Mouse (Mus musculus) adrenal gland, postnatal 4 days (tissue): Measurements from ENCODE around the gene Kremen2. TPM values are rescaled to one million over a fixed set of nuclear protein-coding genes. Genes with fewer than 3 reads are reported as not detected.
A peak's percentile ranks its signal among the peaks of the same experiment; 100 is the strongest.
"Not testable (repeated sequence)": the region's sequence is repeated elsewhere in the genome, so short reads cannot be mapped to it uniquely, and the experiment has no call there.

Source experiments
- DNase-seq, 2 experiments: peaks; one replicate each; pipeline ENCODE4 v3.0.0; 2021 to 2022; ENCODE audit warnings: low spot score in 2 of 2, mixed read lengths in 2 of 2
- long read RNA-seq, 2 experiments: library from polyadenylated mRNA; stranded (forward); transcript quantifications; one replicate each; pipeline ENCODE4 v2.0.0; 2021
- total RNA-seq, 2 experiments: library from RNA; stranded (reverse); gene quantifications; 2 replicates each; pipeline ENCODE4 v1.2.3; 2021

Kremen2 gene
- total RNA-seq, result under 1 TPM in 1 of 2 experiments, not detected in 1; 0.14 TPM
- long read RNA-seq, experiment 1, result 0 reads
- long read RNA-seq, experiment 2, result 0 reads

DNA sequence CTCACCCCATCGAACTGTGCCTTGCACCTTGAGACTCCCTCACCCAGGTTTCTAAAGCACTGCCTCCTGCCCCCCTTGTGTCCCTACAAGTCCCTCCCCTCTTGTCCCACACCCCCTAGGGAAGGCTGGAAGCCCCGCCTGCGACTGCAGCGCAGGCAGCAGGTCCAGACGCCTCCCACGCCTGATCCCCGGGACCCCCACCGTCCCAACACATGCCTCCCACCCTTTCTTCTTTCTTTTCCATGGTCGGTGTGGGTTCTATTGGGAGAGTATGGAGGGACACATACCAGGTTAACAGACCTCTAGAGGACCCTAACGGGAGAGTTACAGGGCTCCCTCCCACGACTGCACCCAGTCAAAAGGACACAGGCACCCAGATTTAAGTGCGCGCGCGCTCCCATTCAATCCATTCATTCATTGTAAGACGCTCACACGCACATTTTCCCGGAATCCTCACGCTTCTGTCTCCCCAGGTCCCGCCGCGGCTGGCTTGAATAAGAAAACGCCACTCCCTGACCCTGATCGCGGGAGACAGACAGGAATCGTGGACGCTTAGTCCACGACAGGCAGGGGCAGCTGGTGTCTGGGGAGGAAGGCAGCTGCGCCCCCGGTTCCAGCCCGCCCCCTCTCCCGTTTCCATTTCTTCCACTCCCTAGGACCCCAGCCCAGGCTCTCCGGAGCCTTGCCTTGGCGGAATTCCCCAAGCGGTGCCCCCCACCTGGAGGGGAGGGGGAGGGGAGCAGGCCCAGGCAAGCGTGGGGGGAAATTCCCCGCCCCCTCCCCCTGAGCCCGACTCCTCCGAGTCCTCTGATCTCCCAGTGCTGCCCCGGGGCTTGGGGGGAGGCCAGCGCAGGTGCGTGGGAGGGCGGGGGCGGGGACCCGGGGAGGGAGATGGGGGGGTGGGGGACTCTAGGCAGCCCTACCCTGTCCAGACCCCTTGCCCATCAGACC, at the start of gene Kremen2:
Gene Kremen2, minus strand, starts transcription at position 533 of the 951 bp plus-strand sequence.
- DNase-seq, result no peak

- DNase-seq, result no peak
These were observed 49.7 kb upstream of the Kremen2 start for GRCm38 (mm10) chr17:23795323-23795722.

GRCm38 (mm10) chr17:23791079-23791357, 45.4 kb upstream of the Kremen2 start:
- no peak for DNase-seq

- DNase-seq, result peak; percentile 37 to 52
These were observed 44.8 kb upstream of the Kremen2 start, which contains the start of gene Srrm2 for GRCm38 (mm10) chr17:23790269-23791078. Srrm2 (plus strand) TSS chr17:23790532.

DNA sequence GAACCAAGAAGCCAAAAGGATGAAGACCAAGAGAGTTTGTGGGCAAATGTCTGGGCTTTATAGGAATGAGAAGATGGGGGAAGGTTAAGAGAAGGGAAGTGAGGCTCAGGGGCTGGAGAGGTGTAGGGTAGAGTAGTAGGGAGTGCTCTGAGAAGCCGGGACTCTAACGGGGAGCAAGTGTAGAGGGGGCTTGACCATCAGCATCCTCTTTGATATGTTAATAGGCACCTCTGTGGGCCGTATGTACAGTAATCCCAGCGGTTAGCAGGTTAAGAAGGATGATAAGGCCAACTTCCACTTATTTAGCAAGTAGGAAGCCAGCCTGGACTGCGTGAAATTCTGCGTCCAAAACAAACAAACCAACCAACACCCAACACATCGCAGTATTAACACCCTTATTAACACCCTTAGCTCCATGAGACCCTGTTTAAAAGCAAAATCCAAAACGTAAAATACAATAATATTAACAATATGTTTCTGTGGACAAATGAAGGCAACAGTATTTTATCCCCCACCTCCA, 44.2 kb upstream of the Kremen2 start:
- DNase-seq, result no peak

- no peak for DNase-seq
These were observed 43.3 kb upstream of the Kremen2 start for GRCm38 (mm10) chr17:23788973-23789372.

GRCm38 (mm10) chr17:23786510-23786931, 40.9 kb upstream of the Kremen2 start:
- no peak for DNase-seq

GRCm38 (mm10) chr17:23785561-23786471, 40.2 kb upstream of the Kremen2 start, which contains the start of gene Flywch2:
Flywch2 (minus strand) TSS chr17:23786081.
- DNase-seq, result peak; percentile 25 to 47

- DNase-seq, result no peak
These were observed 37.7 kb upstream of the Kremen2 start for GRCm38 (mm10) chr17:23783352-23783751.

GRCm38 (mm10) chr17:23778447-23778846, 32.8 kb upstream of the Kremen2 start:
- DNase-seq, result no peak

DNA sequence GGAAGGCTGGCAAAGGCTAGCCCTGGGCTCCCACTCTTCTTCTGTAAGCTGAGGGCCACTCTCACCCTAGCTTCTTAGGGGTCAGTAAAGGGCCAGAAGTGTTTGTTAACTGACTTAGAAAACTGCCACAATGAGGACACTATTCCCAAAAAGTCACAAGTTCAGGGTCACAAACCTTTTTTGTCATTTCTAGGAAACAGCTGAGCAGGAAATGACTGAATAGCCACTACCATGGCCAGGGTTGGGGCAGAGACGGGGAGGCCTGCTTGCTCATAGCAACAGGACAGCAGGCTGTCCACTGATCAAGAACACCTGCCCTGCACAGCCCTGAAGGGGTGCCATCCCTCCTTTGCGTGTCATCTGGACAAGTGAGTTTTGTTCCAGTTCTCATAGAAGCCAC, 31.5 kb upstream of the Kremen2 start:
- no peak for DNase-seq

GRCm38 (mm10) chr17:23776216-23776615, 30.6 kb upstream of the Kremen2 start:
- DNase-seq, result no peak

- peak; percentile 62 to 76 for DNase-seq
These were observed 28.5 kb upstream of the Kremen2 start for GRCm38 (mm10) chr17:23774090-23774489.

GRCm38 (mm10) chr17:23773676-23774075, 28.0 kb upstream of the Kremen2 start:
- DNase-seq, result no peak

DNA sequence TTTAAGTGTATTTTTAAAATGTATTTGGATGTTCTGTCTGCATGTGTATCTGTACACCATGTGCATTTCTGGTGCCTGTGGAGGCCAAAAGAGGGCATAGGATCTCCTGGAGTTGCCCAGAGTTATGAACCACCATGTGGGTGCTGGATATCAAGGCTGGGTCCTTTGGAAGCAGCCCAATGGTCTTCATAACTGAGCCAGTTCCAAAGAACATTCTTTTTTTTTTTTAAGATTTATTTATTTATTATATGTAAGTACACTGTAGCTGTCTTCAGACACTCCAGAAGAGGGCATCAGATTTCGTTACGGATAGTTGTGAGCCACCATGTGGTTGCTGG, 26.6 kb upstream of the Kremen2 start:
- not testable (repeated sequence) for DNase-seq

DNA sequence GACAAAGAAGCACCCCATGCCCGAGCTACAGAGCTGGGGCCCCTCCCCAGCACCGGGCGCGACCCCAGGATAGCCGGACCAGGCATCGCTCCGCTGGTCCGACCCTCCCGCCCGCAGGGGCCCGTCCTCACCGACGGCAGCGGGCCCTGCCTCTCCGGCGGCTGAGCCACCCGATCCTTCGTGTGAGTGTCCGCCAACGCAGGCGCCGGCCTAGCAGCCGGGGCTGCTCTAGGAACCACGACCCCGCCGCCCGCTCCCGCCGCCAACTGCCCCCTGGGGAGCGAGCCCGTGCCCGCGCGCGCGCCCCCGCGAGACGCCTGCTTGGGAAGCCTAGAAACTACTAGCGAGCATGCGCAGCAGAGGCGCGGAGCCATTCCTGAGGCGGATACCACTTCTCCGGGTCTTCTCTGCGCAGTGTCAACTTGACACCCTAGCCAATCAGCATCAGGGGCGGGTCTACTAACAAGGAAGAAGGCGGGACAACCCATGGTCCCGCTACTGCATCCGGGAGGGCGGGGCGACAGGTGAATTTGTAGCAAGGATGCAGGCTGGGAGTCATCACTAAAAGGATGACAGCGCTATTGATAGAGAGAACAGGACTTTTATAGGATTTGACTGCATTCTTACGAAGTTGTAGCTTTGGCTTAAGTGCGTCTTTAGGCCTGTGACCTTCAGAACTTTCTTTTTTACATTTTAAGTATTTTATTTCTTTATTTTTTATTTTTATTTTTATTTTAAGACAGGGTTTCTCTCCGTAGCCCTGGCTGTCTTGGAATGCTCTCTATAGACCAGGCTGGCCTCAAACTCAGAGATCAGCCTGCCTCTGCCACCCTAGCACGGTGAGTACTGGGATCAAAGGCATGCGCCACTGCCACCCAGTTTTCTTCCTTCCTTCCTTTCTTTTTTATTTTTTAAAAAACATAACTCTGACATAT, 25.9 kb upstream of the Kremen2 start, which contains the start of gene Flywch1:
Gene Flywch1, minus strand, starts transcription at position 319 of the 935 bp plus-strand sequence.
- peak; percentile 91 to 95 for DNase-seq

- no peak for DNase-seq
These were observed 25.3 kb upstream of the Kremen2 start for GRCm38 (mm10) chr17:23770896-23771283.

GRCm38 (mm10) chr17:23770493-23770892, 24.9 kb upstream of the Kremen2 start:
- no peak for DNase-seq

- DNase-seq, result no peak
These were observed 17.3 kb upstream of the Kremen2 start for GRCm38 (mm10) chr17:23762976-23763375.
